Mouse (Mus musculus) megakaryocyte, embryonic 14.5 days (primary cell): ENCODE data around the gene Olfr237-ps1.

Experiments
- FLI1 ChIP-seq: IDR thresholded peaks from 2 replicates; pipeline ENCODE4 v1.6.1; 2012; ENCODE audit warnings: low read length, inconsistent platforms, mixed read lengths
- GATA1 ChIP-seq: IDR thresholded peaks from 3 replicates; pipeline ENCODE4 v1.6.1; 2012; ENCODE audit warnings: mixed read lengths, low read length, inconsistent platforms, borderline replicate concordance

DNA sequence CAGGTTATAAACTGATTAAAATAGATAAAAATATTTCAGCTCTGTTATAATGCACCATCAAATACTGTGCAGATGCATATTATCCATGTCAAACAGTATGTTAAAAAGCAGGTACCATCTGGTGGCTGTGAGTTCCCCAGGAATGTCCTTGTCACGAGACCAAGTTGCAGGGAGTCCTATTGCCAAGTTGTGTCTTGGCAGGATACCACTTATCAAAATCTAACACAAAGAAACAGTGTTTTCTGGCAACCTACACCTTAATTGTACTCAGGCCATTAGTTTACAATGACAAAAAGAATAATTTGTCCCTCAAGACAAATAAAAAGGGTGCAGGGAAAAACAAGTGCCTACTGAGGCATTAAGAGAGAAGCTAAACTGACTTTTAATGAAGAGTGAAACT, 13.1 kb downstream of the Olfr237-ps1 start:
- TF ChIP-seq GATA1 (no peak), FLI1 (no peak)
